Mouse (Mus musculus) thymus, postnatal 36 days (tissue): ENCODE measurements around the gene Tdo2.

Experiments
- DNase-seq, 2 experiments: peaks; one replicate each; pipeline ENCODE4 v3.0.0; 2022; ENCODE audit warnings: mixed read lengths in 2 of 2

Tdo2 gene

GRCm38 (mm10) chr3:81976102-81976501 lies at the start of gene Tdo2:
Gene Tdo2 (minus strand): TSS chr3:81976202.
- no peak for DNase-seq

GRCm38 (mm10) chr3:82023065-82023464 lies 47.1 kb upstream of the Tdo2 start:
- no peak for DNase-seq

GRCm38 (mm10) chr3:82022421-82022920 lies 46.5 kb upstream of the Tdo2 start:
- no peak for DNase-seq

DNA sequence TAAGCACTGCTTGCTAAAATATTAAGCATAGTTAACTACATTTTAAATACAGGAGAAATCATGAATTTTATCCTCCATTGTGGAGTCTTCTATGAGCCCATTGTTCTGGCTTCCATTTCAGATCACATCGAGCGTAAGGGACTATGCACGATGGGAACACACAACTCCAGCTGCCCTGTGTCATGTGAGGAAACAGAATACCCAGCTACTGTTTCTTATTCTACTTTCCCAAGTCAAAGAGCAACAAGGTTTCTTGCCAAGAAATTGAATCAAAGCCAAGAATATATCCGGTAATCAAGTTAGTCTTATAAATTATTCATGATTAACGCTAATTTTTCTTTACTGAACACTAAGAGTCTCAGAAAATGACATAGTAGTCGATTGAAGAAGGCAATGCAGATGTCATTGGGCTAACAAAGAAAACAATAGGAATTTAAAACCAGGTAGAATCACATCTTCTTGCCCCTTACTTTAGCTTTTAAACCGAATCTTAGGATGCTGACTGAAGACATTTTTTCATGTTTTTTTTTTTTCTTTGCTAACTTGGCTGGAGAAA lies 38.2 kb upstream of the Tdo2 start:
- DNase-seq: no peak

- DNase-seq: no peak
These were observed 31.0 kb upstream of the Tdo2 start for GRCm38 (mm10) chr3:82007002-82007401.

- no peak for DNase-seq
These were observed 20.0 kb upstream of the Tdo2 start for GRCm38 (mm10) chr3:81995988-81996387.

DNA sequence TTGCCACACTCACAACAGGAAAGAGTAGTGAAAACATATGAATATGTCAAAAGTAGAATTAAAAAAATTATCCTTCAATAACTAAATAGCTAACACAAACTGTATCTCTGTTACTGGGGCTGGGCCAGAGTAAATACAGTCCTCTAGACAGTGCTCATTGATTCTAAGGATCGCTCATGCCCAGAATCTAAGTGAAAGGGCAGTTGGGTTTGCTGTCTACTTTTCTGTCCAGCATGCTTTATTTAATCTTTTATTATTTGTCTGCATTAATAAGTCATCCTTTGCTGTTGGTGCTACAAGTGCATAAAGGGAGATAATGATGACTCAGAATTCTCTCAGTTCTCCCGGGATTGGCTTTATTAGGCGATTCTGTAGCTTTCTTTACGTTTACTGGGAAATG lies 19.4 kb upstream of the Tdo2 start:
- no peak for DNase-seq

GRCm38 (mm10) chr3:81990531-81990930 lies 14.5 kb upstream of the Tdo2 start:
- no peak for DNase-seq

DNA sequence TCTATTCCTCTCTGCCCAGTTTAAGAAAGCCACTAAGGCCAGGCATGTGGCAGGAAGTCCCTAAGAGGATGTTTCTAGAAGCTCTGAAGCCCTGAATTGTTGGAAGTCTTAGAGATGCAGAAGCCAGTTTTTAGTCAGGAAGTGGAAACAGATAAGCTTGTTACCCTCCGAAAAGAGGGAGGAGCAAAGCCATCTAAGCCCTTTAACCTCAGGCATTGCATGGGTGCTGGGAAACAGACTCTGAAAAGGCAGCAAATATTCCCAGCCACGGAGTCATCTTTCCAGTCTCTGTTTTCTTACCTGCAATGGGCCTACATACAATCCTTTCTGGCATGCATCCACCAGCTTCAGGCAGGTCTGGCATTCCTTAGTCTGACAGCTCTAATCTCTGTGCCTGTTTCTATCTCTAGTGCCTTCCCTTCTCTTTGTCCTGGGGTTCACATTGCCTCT lies 13.7 kb upstream of the Tdo2 start:
- DNase-seq: no peak

- no peak for DNase-seq
These were observed 11.6 kb upstream of the Tdo2 start for GRCm38 (mm10) chr3:81987628-81988027.

DNA sequence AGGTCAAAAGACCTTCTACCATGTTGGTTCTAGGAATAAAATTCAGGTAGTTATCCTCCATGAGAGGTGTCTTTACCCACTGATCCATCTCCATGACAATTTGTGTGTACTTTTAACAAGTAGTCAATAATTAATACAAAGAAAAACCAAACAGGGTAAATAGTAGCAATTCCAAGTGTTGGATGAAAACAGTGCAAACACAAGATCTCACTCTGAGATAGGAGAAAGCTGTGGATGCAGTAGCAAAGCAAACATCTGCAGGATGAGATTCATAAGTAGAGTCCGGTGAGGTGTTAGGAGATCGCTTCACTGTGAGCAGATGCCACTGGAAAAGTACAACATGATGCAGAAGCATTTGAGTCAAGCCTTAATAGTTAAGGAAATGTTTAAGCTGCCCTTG lies 10.1 kb upstream of the Tdo2 start:
- DNase-seq: no peak

DNA sequence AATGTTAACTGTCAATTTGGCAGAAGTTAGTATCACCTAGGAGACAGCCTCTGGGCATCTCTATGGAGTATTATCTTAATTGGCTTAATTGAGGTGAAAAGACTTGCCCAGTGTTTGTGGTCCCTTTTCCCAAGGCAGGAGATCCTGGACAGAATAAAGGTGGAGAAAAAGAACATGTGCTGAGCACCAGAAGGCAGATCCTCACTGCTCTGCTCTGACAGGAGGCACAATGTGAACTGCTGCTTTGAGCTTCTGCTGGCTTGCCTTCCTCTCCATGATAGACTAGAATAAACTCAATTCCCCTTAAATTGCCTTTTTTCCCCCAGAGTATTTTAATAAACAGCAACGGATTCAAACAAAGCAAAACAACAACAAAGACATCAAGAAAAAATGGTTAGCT lies 9.1 kb upstream of the Tdo2 start:
- no peak for DNase-seq

GRCm38 (mm10) chr3:81983120-81983895 lies 7.3 kb upstream of the Tdo2 start:
- DNase-seq: no peak

DNA sequence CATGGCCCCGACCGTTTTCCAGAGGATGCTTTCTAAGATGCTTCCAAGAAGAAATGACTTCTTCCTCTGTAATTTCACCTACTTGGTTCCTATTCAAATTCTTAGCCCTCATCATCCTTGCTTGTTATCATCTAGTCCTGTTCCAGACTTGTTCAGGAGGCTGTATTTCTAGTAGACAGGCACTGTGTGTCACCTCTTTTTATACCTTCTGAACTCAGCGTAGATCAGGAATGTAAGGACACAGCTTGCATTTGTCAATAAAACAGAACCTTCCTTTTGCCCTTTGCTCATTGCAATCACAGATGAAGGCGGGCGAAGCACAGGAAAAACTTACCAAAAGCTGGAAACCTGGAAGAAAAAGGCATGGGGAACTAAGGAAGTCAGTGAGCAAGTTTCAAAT lies 6.0 kb upstream of the Tdo2 start, which contains the start of gene Asic5:
Asic5 (plus strand) TSS at position 301 of the 400 bp plus-strand sequence.
- DNase-seq: no peak

DNA sequence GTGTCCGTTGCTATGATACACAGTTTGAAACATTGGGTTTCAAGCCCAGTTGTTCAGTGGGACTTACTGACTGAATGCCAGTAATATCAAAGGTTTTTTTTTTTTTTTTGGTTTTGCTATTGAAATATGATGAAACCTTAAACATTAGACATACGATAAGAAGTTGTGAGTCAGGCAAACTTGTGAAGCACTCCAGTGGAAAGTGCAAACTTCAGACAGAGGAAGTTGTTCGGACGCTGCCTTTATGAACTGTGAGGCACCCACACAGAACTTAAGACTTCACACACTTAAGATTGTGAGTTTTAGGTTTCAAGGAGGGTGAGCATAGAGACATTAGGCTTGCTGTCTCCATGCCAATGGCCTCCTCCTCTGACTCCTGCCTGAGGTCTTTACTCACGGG lies 5.6 kb upstream of the Tdo2 start:
- no peak for DNase-seq

DNA sequence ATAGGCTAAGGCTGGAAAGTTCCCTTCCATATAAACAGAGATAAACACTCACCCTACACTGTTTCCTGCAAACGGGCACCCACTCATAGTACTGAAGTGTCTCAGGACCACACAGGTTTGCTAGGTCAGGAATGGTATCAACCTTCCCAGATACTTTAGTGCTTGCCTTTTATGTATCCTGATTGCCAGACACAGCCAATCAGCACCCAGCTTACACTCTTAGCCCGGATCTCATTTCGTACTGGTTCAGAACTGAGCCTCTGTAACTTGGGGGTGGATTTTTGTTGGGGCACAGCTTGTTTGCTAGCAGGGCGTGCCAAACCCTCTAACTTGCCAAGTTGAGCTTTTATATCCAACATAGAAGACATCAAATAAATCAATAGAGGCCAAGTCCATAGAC lies 395 bp downstream of the Tdo2 start:
- DNase-seq: no peak

DNA sequence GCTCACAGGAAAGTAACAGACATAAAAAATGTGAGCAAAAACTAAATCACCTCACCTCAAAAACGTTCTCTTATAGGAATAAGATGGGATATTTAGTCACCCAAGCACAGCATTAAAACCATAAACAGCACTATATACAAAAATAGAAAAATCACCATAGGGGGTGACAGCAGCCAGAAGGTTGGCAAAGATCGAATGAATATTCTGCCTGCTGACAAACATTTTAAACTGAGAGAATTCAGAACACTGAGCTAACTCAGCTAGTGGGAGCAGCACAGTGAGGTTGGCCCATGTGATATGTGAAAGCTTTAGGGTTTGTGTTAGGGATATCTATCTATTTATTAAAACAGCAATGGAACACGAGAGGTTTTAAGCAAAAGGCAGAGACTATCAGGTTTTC lies 11.4 kb downstream of the Tdo2 start:
- no peak for DNase-seq

GRCm38 (mm10) chr3:81963768-81964167 lies 12.2 kb downstream of the Tdo2 start:
- no peak for DNase-seq

- no peak for DNase-seq
These were observed 14.7 kb downstream of the Tdo2 start for GRCm38 (mm10) chr3:81961336-81961735.

DNA sequence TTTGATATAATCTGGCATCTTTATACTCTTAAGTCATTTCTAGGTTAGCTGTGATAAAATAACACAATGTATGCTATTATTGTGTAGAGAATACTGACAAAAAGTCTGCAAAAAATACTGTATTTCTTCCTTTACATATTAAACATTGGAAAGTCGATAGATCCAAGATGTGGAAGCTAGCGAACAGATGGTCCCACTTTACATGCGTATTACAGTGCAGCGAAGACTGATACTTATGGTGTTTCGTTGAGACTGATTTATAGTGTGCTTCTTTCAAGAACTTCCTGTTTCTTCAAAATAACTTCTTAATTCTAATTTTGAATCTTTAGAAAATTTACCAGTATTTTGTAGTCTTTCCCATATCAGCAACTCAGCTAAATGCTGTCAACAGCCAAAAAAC lies 18.5 kb downstream of the Tdo2 start:
- no peak for DNase-seq

DNA sequence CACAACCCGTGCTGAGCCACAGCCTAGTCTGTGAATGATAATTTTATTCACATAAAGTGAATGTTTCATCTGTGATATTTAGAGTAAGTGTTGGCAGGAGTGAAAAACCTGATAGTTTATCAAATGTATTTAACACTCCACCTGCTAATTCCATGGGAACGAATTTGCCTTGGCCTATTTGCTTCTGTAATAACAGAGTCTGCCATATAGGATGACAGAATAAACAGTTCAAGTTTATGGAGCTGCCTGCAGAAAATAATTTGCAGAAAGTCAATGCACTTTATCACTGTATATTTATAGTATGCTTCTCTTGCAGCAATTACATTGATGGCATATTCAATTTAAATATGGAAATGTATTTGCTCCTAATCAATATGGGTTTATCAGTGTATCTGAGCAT lies 24.2 kb downstream of the Tdo2 start:
- DNase-seq: no peak

DNA sequence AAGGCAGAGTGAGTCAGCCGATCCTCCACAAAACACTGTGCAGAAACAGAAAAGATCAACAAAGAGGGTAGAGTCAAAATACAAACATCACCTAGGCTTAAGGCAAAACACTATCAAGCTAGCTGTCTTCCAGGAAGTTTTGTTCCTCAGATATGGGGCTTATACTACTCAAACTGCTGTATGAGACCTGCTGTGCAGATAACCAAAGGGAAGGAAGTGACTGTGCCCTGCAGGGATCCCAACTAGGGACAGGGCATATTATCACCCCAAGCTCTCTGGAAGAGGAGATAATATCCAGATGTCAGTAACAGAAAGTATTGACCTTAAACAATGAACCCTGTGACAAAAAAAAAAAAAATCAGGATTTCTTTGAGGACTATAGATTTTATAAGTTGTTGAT lies 27.0 kb downstream of the Tdo2 start:
- DNase-seq: no peak

DNA sequence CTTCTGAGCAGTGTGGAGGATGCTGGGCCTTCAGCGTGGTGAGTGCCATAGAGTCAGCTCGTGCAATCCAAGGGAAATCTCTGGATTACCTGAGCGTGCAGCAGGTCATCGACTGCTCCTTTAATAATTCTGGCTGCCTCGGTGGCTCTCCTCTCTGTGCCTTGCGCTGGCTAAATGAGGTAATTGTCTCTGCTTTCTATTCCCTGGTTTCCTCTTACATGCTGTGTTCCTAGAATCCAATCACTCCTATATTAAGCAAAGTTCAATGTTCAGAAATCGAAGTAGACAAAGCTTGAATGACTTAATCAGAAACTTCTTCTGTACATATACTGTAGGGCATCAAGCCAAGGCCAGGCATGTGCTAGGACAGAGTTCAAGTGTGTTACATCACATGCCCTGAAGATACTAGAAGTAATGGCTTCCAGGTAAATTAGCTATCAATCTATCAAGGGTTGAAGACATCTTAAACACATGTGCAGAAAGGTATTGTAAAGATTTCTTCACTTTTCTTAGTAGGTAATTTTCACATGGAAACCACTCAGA lies 31.1 kb downstream of the Tdo2 start:
- no peak for DNase-seq

DNA sequence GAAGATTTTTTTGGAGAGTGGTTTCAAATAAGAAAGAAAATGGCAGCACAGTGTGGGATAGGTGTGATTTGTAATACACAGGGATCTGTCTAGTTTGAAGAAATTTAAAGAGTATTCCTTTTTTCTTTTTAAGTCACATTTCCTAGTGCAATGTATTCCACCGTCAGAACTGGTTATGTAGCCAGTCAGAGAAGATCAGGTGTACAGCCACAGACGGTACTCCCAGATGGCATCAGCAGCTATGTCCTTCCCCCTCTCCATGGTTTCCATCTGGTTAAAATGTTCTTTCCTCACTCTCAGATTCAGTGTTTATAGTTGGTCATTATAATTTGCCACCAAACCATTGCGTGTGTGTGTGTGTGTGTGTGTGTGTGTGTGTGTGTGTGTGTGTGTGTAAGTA lies 32.9 kb downstream of the Tdo2 start:
- no peak for DNase-seq
